Comparison of ENCODE assay signal across 17 mouse cellular contexts in the genomic region with DNA sequence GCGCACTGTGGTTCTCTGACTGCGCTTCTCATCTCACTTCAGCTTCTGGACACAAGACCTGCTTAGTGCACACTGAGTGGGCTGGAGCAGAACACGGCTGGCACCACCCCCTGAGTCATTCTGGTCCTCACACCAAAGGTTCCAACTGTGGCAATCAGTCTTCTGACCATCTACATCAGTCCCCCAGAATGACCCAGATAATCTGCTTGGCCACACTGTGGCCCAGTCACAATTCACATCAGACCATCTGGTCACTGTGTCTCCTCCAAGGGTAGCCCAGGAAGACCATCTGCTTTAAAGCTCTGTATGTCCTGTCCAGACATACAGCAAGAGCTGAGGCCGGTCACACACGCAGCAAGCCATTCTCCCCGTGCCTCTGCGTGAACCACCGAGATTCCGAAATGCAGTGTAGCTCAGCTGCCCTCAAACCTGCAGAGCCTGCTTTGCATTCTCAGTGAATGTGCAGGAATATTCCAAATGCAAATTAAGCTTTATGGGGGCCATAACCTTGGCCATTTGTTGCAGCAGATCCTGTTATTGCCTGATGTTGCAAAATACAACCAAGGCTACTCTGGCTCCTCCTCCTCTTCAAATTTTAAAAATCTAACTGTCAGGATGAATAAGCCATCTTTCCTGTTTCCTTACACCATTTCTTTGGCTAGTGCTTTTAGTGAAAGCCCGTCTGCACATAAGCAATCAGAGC.
DNase-seq lines count a peak whose midpoint lies in the region; ATAC-seq lines count a peak whose summit lies in the region.
"Had no signal": no experiment of that assay in that cellular context is flagged by ENCODE, and none has a peak within 500 bp of the region (broad histone marks: within the 10 kb centered on the region; RNA-seq: fewer than 3 reads in every experiment).

No protein-coding gene starts in this region.

- 0 out of 2 replicates have a peak, but pooled peaks cover 3% of the 10 kb centered on the region for H3K27me3 ChIP-seq in neural tube, embryonic 15.5 days (replicated peaks)
- H3K27me3 ChIP-seq: forebrain, embryonic 12.5 days; hindbrain, embryonic 15.5 days; liver, embryonic 13.5 days; neural tube, embryonic 13.5 days had no signal

- peak; percentile 27 for DNase-seq in kidney, postnatal 10 days
- DNase-seq in kidney, adult 18-20 months: no peak
- peak; percentile 96 for DNase-seq in brain, adult 2 months (ENCODE audit: low read depth, low spot score)
- peak; percentile 94 for DNase-seq in cerebellum, adult 9-10 months
- DNase-seq in retina, embryonic 14.5 days (ENCODE audit: low spot score): peak; percentile 51
- DNase-seq: embryo, embryonic 11 days; heart, postnatal 10 days; liver, embryonic 13.5 days; spleen, adult 18-20 months; thymus, postnatal 14 days had no signal

- no peaks in the 10 kb centered on the region for H3K4me1 ChIP-seq in neural tube, embryonic 15.5 days
- H3K4me1 ChIP-seq: forebrain, embryonic 12.5 days; hindbrain, embryonic 15.5 days; liver, embryonic 13.5 days; neural tube, embryonic 13.5 days had no signal

- no peaks in the 10 kb centered on the region for H3K36me3 ChIP-seq in neural tube, embryonic 15.5 days
- H3K36me3 ChIP-seq: forebrain, embryonic 12.5 days; hindbrain, embryonic 15.5 days; limb, embryonic 10.5 days; liver, embryonic 13.5 days; neural tube, embryonic 13.5 days had no signal

- WGBS in neural tube, embryonic 15.5 days: 64% methylated on average over 10 of the region's 10 CpGs

- no peak overlapping the region for H3K27ac ChIP-seq in neural tube, embryonic 15.5 days (replicated peaks)
- H3K27ac ChIP-seq: forebrain, embryonic 12.5 days; hindbrain, embryonic 15.5 days; limb, embryonic 10.5 days; liver, embryonic 13.5 days; neural tube, embryonic 13.5 days; stomach, postnatal 0 days had no signal

- ATAC-seq in granulocyte monocyte progenitor cell, adult 5-6 weeks (replicated peaks; ENCODE audit: poor library complexity, severe bottlenecking): no peak
- no peak for ATAC-seq in neural tube, embryonic 15.5 days (ENCODE audit: low FRiP score)

- no peak overlapping the region for H3K9ac ChIP-seq in neural tube, embryonic 15.5 days (replicated peaks)
- H3K9ac ChIP-seq: forebrain, embryonic 12.5 days; hindbrain, embryonic 15.5 days; liver, embryonic 13.5 days; neural tube, embryonic 13.5 days had no signal

- H3K4me2 ChIP-seq in neural tube, embryonic 15.5 days: no peak overlapping the region
- H3K4me2 ChIP-seq: forebrain, embryonic 12.5 days; hindbrain, embryonic 15.5 days; liver, embryonic 13.5 days; neural tube, embryonic 13.5 days had no signal

- H3K9me3 ChIP-seq in neural tube, embryonic 15.5 days (replicated peaks): no peaks in the 10 kb centered on the region
- H3K9me3 ChIP-seq: hindbrain, embryonic 15.5 days; limb, embryonic 10.5 days had no signal

- H3K4me3 ChIP-seq in neural tube, embryonic 15.5 days (replicated peaks): no peak overlapping the region
- H3K4me3 ChIP-seq: forebrain, embryonic 12.5 days; hindbrain, embryonic 15.5 days; limb, embryonic 10.5 days; liver, embryonic 13.5 days; neural tube, embryonic 13.5 days had no signal
